Mouse (Mus musculus): ENCODE results near the gene Slc24a3.

Slc24a3 gene

DNA sequence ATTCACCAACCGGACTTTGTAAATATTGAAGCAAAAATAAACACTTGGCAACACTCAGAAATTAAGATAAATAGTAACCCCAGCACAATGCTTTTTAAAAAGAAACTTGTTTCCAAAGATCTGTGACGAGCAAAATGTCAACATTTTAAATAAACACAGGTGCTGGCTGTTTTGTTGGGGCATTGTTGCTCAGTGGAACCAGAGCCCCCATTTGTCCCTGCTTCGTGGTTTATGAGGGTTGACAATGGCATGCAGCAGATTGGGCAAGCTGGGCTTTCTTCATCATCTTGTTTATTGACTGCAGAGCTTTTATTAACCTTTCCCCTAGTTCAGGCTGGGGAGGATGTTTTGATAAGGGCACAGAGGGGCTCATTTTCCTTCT, 509.0 kb downstream of the Slc24a3 start:
- DNase-seq (ENCODE audit: low read depth, low spot score) = no peak
- Histone ChIP-seq H3K36me3 (ENCODE audit: control insufficient read depth, insufficient read depth, low read length, poor library complexity, severe bottlenecking) (no peaks in the 10 kb centered on the region), H3K27me3 (ENCODE audit: control insufficient read depth, insufficient read depth, low read length, poor library complexity, severe bottlenecking) (no peaks in the 10 kb centered on the region)

DNA sequence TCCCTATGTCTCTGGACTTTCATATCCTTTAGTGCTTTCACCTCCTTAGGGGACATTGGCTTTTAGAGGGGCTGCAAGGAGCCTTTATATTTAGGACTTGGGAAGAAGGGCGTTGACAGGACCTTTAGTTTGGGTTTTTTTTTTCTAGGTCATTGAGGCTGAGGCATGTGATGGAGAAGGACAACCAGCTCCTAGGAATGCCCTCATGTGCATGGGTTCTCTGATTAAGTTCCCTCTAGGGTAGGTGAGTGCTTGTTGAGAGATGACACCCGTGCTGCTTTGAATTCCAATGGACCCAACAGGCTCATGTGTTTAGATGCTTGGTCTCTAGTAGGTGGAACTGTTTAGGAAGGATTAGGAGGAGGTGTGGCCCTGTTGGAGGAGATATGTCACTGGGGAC, 509.4 kb downstream of the Slc24a3 start:
- no peak for DNase-seq (ENCODE audit: low read depth, low spot score)
- no peaks in the 10 kb centered on the region for H3K27me3 ChIP-seq (ENCODE audit: control insufficient read depth, insufficient read depth, low read length, poor library complexity, severe bottlenecking)
- no peaks in the 10 kb centered on the region for H3K36me3 ChIP-seq (ENCODE audit: control insufficient read depth, insufficient read depth, low read length, poor library complexity, severe bottlenecking)

DNA sequence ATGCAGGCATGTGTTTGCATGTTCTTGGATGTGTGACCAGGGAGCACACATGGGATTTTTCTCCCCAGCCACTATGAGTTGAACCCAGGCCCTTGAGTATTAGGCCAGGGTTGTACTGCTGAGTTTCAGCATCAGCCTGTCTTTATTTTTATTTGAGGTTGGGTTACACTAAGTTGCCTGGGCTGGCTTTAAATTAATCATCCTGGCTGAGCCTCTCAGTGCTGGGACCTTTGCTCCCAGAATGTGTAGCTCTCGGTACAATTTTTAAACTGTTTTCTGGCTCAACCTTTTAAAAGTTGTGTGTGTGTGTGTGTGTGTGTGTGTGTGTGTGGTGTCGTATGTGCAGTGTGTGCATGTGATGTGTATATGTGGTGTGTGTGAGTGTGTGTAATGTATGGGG, 512.6 kb downstream of the Slc24a3 start:
- H3K27me3 ChIP-seq (ENCODE audit: control insufficient read depth, insufficient read depth, low read length, poor library complexity, severe bottlenecking) = no peaks in the 10 kb centered on the region; the same call in 1 of the 2 replicates
- no peak for DNase-seq (ENCODE audit: low read depth, low spot score)
- H3K36me3 ChIP-seq (ENCODE audit: control insufficient read depth, insufficient read depth, low read length, poor library complexity, severe bottlenecking) = no peaks in the 10 kb centered on the region

DNA sequence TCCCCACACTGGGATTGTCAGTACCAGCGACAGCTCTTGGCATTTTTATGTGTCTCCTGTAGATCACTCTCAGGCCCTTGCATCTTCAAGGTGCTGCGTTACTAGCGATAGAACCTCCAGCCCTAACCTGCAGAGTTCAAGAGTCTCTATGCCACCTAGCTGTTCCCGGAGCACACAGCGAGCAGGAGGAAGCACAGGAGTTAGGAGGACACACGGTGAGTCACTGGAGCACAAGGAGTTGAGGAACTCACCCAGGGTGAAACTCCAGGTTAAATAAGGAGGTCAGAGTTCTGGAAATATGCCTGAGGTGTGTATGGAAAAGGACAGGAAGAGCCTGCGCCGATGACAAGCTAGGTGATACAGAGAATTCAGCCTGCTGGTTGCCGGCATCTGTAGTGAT, 513.2 kb downstream of the Slc24a3 start:
- no peaks in the 10 kb centered on the region; the same call in 1 of the 2 replicates for H3K27me3 ChIP-seq (ENCODE audit: control insufficient read depth, insufficient read depth, low read length, poor library complexity, severe bottlenecking)
- H3K36me3 ChIP-seq (ENCODE audit: control insufficient read depth, insufficient read depth, low read length, poor library complexity, severe bottlenecking) = no peaks in the 10 kb centered on the region
- DNase-seq (ENCODE audit: low read depth, low spot score) = no peak

DNA sequence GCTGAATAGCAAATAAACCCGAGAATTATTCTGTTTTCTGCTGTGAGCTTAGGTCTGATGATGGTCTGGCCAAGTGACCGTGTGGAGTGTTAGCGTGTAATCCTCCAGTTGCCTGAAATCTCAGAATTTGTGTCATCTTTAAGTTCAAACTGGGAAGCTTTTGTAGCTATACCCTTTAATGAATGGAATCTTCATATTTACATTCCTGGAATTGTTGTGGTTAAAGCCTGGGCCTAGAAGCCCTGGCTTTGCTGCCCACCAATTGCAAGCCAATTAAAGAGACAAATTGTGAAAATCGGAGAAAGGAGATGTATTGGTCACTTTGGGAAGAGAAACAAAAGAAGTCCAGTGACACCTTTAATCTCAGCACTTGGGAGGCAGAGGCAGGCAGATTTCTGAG, 514.1 kb downstream of the Slc24a3 start:
- Histone ChIP-seq H3K27me3 (ENCODE audit: control insufficient read depth, insufficient read depth, low read length, poor library complexity, severe bottlenecking) (no peaks in the 10 kb centered on the region; the same call in 1 of the 2 replicates), H3K36me3 (ENCODE audit: control insufficient read depth, insufficient read depth, low read length, poor library complexity, severe bottlenecking) (no peaks in the 10 kb centered on the region)
- no peak for DNase-seq (ENCODE audit: low read depth, low spot score)

DNA sequence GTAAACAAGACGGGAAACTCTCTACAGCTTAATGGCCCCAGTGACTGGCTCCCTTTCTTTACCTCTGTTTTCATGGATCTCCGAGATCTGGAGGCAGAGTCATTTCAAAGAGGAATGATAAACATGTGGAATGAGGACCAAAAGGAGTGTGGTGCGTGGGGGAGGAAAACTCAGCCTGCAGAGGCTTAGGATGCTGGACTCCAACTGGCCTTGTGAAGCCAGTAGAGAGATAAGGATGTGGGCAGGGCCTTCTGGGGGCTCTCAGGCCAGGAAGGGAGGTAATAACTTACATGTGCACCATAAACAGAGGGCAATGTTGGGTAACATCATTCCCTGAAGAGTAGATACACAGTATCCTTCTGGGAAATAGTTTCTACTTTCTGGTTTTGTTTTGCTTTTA, 515.4 kb downstream of the Slc24a3 start:
- Histone ChIP-seq H3K36me3 (ENCODE audit: control insufficient read depth, insufficient read depth, low read length, poor library complexity, severe bottlenecking) (no peaks in the 10 kb centered on the region), H3K27me3 (ENCODE audit: control insufficient read depth, insufficient read depth, low read length, poor library complexity, severe bottlenecking) (no peaks in the 10 kb centered on the region; the same call in 1 of the 2 replicates)
- no peak for DNase-seq (ENCODE audit: low read depth, low spot score)

DNA sequence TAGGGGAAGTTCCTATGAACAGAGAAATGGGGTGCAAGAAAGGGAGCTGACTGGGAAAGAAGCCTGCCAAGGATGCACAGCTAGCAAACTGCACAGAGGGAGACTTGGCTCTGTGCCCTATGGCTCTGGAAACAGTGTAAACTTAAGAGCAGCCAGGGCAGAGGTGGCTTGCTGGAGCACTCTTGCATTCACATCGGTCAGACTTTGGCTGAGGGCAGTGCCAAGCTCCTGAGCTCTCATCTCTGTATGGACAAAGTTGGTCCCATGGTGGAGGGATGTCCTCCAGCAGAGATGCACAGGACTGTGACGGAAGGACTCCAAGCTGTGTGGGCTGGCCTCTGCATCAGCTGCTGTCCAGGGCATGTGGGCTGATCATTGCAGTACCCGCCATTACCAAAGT, 516.0 kb downstream of the Slc24a3 start:
- H3K27me3 ChIP-seq (ENCODE audit: control insufficient read depth, insufficient read depth, low read length, poor library complexity, severe bottlenecking) = no peaks in the 10 kb centered on the region; the same call in 1 of the 2 replicates
- no peak for DNase-seq (ENCODE audit: low read depth, low spot score)
- H3K36me3 ChIP-seq (ENCODE audit: control insufficient read depth, insufficient read depth, low read length, poor library complexity, severe bottlenecking) = no peaks in the 10 kb centered on the region

DNA sequence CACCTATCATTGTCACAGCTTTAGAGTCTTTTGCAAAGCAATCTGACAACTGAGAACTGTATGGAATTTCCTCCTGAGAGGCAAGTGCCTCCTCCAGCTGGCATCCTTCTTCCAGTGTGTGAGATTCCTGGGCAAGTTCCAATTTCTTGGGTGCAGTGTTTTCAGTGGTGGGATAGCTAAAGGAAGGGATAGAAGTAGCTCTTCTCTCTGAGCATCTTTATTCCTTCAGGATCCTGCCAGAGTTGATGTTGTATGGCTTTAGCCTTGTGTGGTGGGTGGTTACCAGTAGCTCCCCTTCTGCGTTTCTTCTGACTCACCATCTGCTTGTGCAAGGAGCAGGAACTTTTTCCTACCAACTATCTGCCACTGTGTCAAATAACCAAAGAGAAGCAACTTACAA, 516.6 kb downstream of the Slc24a3 start:
- H3K27me3 ChIP-seq (ENCODE audit: control insufficient read depth, insufficient read depth, low read length, poor library complexity, severe bottlenecking) = no peaks in the 10 kb centered on the region; the same call in 1 of the 2 replicates
- no peaks in the 10 kb centered on the region for H3K36me3 ChIP-seq (ENCODE audit: control insufficient read depth, insufficient read depth, low read length, poor library complexity, severe bottlenecking)
- DNase-seq (ENCODE audit: low read depth, low spot score) = no peak

DNA sequence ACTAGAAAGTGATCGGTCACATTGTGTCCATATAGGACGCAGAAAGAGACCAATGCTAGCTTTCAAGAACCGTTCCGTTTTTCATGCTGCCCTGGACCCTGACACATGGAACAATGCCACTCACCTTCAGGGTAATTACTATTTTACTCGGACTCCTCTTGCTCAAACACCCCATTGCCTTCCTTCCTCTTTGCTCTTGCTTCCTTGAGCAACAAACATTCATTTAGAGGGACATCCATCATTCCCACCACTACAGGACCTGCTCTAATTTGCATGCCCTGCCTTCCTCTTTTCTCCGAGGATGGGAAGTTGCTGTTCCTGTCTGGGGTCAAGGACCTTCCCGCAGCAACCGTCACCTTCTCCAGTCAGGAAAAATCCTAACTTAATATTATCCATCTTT, 517.3 kb downstream of the Slc24a3 start:
- DNase-seq (ENCODE audit: low read depth, low spot score) = no peak
- H3K27me3 ChIP-seq (ENCODE audit: control insufficient read depth, insufficient read depth, low read length, poor library complexity, severe bottlenecking) = no peaks in the 10 kb centered on the region; the same call in 1 of the 2 replicates
- H3K36me3 ChIP-seq (ENCODE audit: control insufficient read depth, insufficient read depth, low read length, poor library complexity, severe bottlenecking) = no peaks in the 10 kb centered on the region

DNA sequence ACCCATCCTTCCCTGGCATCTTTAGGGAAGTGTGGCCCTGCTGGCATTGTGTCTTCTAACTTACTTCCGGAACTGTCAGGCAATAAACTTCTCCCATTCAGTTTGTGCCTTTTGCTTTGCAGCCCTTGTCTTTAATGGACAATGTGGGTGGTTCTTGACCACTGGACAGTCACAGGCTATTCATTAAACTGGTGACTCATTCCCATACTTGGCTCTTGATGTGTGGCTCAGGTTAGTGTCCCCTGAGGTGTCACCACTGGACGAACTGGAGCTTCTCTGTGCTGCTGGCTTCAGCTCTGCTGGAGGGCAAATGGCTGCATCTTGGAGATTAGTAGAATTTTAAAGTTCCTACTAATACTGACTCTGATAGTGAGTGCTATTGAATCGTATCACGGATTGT, 518.5 kb downstream of the Slc24a3 start:
- H3K27me3 ChIP-seq (ENCODE audit: control insufficient read depth, insufficient read depth, low read length, poor library complexity, severe bottlenecking) = no peaks in the 10 kb centered on the region; the same call in 1 of the 2 replicates
- no peak for DNase-seq (ENCODE audit: low read depth, low spot score)

DNA sequence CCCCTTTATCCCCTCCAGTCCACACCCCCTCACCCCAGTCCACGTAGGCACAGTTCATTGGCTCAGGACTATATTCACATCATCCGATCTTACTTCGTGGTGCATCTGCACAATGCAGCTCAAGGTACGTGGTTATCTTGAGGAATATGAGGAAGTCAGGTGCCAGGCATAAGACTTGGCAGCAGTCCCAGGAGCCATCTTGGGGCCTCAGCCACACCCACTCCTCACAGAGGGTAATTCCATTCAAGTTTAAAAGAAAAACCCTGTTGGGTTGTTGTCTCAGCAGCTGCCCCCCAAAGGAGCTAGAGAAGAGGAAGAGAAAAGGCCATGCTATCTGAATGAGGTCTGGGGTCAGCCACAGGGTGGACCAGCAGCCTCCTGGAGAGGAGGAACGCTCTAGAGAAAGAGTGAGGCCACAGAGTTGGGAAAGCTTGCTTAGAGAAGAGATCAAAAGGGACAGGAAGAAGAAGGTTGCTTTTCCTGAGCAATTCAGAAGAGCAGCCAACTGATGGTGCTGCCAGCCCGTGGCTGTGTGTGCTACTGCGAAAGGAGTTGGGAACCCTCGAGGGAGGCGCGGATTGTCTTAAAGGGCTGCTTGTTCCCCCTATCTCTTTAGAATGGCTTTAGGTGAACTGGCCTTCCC, 523.9 kb downstream of the Slc24a3 start:
- DNase-seq (ENCODE audit: low read depth, low spot score) = no peak
- no peaks in the 10 kb centered on the region for H3K27me3 ChIP-seq (ENCODE audit: control insufficient read depth, insufficient read depth, low read length, poor library complexity, severe bottlenecking)

More for the DNA sequence above, 518.5 kb downstream of the Slc24a3 start:
- H3K36me3 ChIP-seq (ENCODE audit: control insufficient read depth, insufficient read depth, low read length, poor library complexity, severe bottlenecking) = no peaks in the 10 kb centered on the region

More for the DNA sequence above, 523.9 kb downstream of the Slc24a3 start:
- H3K36me3 ChIP-seq (ENCODE audit: control insufficient read depth, insufficient read depth, low read length, poor library complexity, severe bottlenecking) = no peaks in the 10 kb centered on the region

All from splenic B cell, adult 2 months (primary cell).